Mouse (Mus musculus) cerebellum, postnatal 4 days (tissue): ENCODE measurements around the gene Bcat1.

Experiments
- DNase-seq, 2 experiments: peaks; one replicate each; pipeline ENCODE4 v3.0.0; 2022; ENCODE audit warnings: low spot score in 2 of 2, mixed read lengths in 1 of 2

Gene Bcat1

GRCm38 (mm10) chr6:145009859-145010818 is 65.8 kb downstream of the Bcat1 start:
- DNase-seq: peak in 1 of 2 experiments; percentile 32

- no peak for DNase-seq
These were observed 72.5 kb downstream of the Bcat1 start for GRCm38 (mm10) chr6:145003459-145003858.

- no peak for DNase-seq
These were observed 73.7 kb downstream of the Bcat1 start for GRCm38 (mm10) chr6:145002094-145002936.

- no peak for DNase-seq
These were observed 74.5 kb downstream of the Bcat1 start for GRCm38 (mm10) chr6:145001493-145001892.

- no peak for DNase-seq
These were observed 78.8 kb downstream of the Bcat1 start for GRCm38 (mm10) chr6:144997229-144997628.

- DNase-seq: no peak
These were observed 83.9 kb downstream of the Bcat1 start for GRCm38 (mm10) chr6:144992111-144992510.

- DNase-seq: no peak
These were observed 86.8 kb downstream of the Bcat1 start for GRCm38 (mm10) chr6:144989193-144989592.

GRCm38 (mm10) chr6:144987676-144988075 is 88.3 kb downstream of the Bcat1 start:
- no peak for DNase-seq

- DNase-seq: no peak
These were observed 88.8 kb downstream of the Bcat1 start for GRCm38 (mm10) chr6:144987216-144987615.

- DNase-seq: no peak
These were observed 91.8 kb downstream of the Bcat1 start for GRCm38 (mm10) chr6:144984221-144984620.

GRCm38 (mm10) chr6:144982093-144982492 is 93.9 kb downstream of the Bcat1 start:
- no peak for DNase-seq

- DNase-seq: no peak
These were observed 103.6 kb downstream of the Bcat1 start for GRCm38 (mm10) chr6:144972351-144972750.

GRCm38 (mm10) chr6:144970900-144971299 is 105.1 kb downstream of the Bcat1 start:
- no peak for DNase-seq

GRCm38 (mm10) chr6:144967536-144967935 is 108.4 kb downstream of the Bcat1 start:
- no peak for DNase-seq

- no peak for DNase-seq
These were observed 111.8 kb downstream of the Bcat1 start for GRCm38 (mm10) chr6:144964205-144964604.

- DNase-seq: peak in 1 of 2 experiments; percentile 10
These were observed 112.8 kb downstream of the Bcat1 start for GRCm38 (mm10) chr6:144963156-144963555.

- peak in 1 of 2 experiments; percentile 6 for DNase-seq
These were observed 114.0 kb downstream of the Bcat1 start for GRCm38 (mm10) chr6:144962013-144962354.

GRCm38 (mm10) chr6:144961253-144962012 is 114.6 kb downstream of the Bcat1 start:
- DNase-seq: peak in 1 of 2 experiments; percentile 11

- no peak for DNase-seq
These were observed 120.0 kb downstream of the Bcat1 start for GRCm38 (mm10) chr6:144955887-144956547.

- DNase-seq: no peak
These were observed 123.1 kb downstream of the Bcat1 start for GRCm38 (mm10) chr6:144952885-144953284.
